Mouse (Mus musculus): ENCODE data around the gene Gtf2e1. TPM values are rescaled to one million over a fixed set of nuclear protein-coding genes. Genes with fewer than 3 reads are reported as not detected.

Gtf2e1 gene
- total and polyA plus RNA-seq, 2 experiments from 2014 or later, result 20.3 to 24.1 TPM

- peak overlapping the region; percentile 77 for H3K27ac ChIP-seq (ENCODE audit: low read depth, low read length)
- DNase-seq (ENCODE audit: low spot score) (no peak), ATAC-seq (ENCODE audit: low FRiP score) (peak; percentile 52)
- H3K36me3 ChIP-seq (ENCODE audit: insufficient read depth, low read length), result peaks cover 3% of the 10 kb centered on the region; the same call in 1 of the 2 replicates
- H3K4me3 ChIP-seq (ENCODE audit: low read depth, low read length), result peak overlapping the region; percentile 58
- under 1% methylated on average over 22 of the region's 22 CpGs for WGBS
- peaks cover 9% of the 10 kb centered on the region; the same call in 1 of the 2 replicates for H3K4me1 ChIP-seq (ENCODE audit: insufficient read depth, low read length)
- H3K4me2 ChIP-seq (ENCODE audit: low read depth, low read length, poor library complexity, severe bottlenecking), result peak overlapping the region; percentile 78
- H3K9me3 ChIP-seq (ENCODE audit: low read length), result no peaks in the 10 kb centered on the region
- no peaks in the 10 kb centered on the region for H3K27me3 ChIP-seq (ENCODE audit: insufficient read depth, low read length)
- peak overlapping the region; percentile 84 for H3K9ac ChIP-seq (replicated peaks; ENCODE audit: low read length, poor library complexity, severe bottlenecking)
- TF ChIP-seq CTCF (IDR thresholded peaks at IDR 0.05), result no peak
These were observed 364 bp downstream of the Gtf2e1 start for GRCm38 (mm10) chr16:37539240-37539610.

DNA sequence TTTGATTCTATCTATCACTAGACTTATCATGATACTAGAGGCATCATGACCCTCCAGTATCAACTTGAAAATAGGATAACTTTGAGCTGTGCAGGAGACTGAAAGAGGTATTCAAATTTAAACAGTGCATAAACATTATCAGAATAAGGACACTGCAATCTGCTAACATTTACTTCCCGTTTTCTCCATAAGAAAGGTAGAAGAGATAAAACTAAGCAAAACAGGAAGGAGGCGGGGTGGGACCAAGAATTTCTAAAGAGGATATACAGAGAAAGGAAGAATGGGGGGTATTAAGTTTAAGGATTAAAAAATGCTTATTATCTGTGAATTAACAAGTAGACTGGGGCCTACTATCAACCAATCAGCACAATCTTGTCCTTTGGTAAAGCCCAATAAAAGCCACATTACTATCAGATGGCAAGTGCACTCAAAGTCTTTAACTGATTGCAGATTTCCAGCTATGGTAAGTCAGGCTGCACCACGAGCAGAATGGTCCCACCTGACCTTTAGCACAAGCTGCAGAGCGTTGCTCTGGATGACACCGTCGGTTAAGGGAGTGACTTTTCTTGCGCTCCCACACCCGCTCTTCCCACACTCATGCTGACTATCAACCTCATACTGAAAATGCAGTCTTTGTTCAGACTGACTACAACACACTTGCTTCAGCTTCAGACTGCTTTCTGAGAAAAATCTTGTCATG, 6.1 kb downstream of the Gtf2e1 start:
- DNase-seq (ENCODE audit: low spot score) (no peak), ATAC-seq (ENCODE audit: low FRiP score) (no peak)
- Histone ChIP-seq H3K36me3 (ENCODE audit: insufficient read depth, low read length) (no peaks in the 10 kb centered on the region), H3K4me3 (ENCODE audit: low read depth, low read length) (no peak overlapping the region), H3K27ac (ENCODE audit: low read depth, low read length) (no peak overlapping the region), H3K4me2 (ENCODE audit: low read depth, low read length, poor library complexity, severe bottlenecking) (no peak overlapping the region), H3K4me1 (ENCODE audit: insufficient read depth, low read length) (peaks cover 6% of the 10 kb centered on the region; the same call in 1 of the 2 replicates), H3K9ac (replicated peaks; ENCODE audit: low read length, poor library complexity, severe bottlenecking) (no peak overlapping the region), H3K9me3 (ENCODE audit: low read length) (no peaks in the 10 kb centered on the region), H3K27me3 (ENCODE audit: insufficient read depth, low read length) (no peaks in the 10 kb centered on the region)
- no peak for TF ChIP-seq CTCF (IDR thresholded peaks at IDR 0.05)
- WGBS, result 90% methylated on average over 8 of the region's 8 CpGs

- Histone ChIP-seq H3K27me3 (ENCODE audit: insufficient read depth, low read length) (no peaks in the 10 kb centered on the region), H3K4me1 (ENCODE audit: insufficient read depth, low read length) (no peaks in the 10 kb centered on the region), H3K9ac (replicated peaks; ENCODE audit: low read length, poor library complexity, severe bottlenecking) (no peak overlapping the region), H3K27ac (ENCODE audit: low read depth, low read length) (no peak overlapping the region), H3K4me3 (ENCODE audit: low read depth, low read length) (no peak overlapping the region), H3K36me3 (ENCODE audit: insufficient read depth, low read length) (no peaks in the 10 kb centered on the region), H3K4me2 (ENCODE audit: low read depth, low read length, poor library complexity, severe bottlenecking) (no peak overlapping the region), H3K9me3 (ENCODE audit: low read length) (no peaks in the 10 kb centered on the region)
- WGBS, result 94% methylated on average over 1 of the region's 1 CpGs
- ATAC-seq (ENCODE audit: low FRiP score), result no peak
- TF ChIP-seq CTCF (IDR thresholded peaks at IDR 0.05), result no peak
- DNase-seq (ENCODE audit: low spot score), result no peak
These were observed 7.5 kb downstream of the Gtf2e1 start for GRCm38 (mm10) chr16:37532046-37532445.

DNA sequence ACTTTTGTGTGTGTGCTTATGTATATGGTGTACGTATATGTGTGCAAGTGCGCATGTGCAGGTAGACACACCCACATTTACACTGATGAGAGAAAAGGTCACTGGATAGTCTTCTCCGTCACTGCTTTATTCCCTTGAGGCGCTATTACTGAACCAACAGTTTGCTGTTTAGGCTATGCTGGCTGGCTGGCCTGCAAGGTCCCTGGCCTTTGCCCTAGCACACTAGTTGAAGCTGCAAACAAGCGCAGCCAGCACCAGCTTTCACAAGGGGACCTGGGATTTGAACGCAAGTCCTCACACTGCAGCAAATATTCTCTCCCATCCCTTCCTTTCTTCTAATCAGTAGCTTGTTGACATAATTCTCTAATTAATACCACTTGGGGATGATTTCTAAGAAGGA, 9.4 kb downstream of the Gtf2e1 start:
- ATAC-seq (ENCODE audit: low FRiP score), result no peak
- H3K27ac ChIP-seq (ENCODE audit: low read depth, low read length), result no peak overlapping the region

DNA sequence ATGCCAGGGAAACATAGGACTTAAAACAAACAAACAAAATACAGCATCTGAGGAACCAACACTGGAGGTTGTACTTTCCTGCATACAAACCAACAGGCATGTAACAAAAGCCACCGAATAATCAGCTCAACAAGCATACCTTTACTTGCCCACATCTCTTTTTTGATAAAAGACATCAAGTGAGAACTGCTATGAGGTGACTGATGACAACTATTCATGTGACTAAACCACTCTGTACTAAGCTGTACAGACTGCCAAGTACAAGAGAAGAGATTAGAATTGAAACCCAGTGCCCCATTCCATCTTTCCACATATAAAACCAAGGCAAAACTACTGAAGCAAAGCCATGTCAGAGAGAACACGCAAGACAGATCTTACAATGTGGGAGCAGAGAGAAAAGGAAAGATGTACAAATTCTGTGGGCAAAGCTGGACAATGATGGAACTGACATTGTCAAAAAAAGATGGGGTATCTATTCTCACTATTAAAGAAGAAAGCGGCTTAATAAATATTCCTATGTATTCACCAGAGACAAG, 12.8 kb downstream of the Gtf2e1 start:
- 88% methylated on average over 3 of the region's 3 CpGs for WGBS
- no peak for TF ChIP-seq CTCF (IDR thresholded peaks at IDR 0.05)
- no peak for ATAC-seq (ENCODE audit: low FRiP score)

More for the DNA sequence above, 9.4 kb downstream of the Gtf2e1 start:
- Histone ChIP-seq H3K36me3 (ENCODE audit: insufficient read depth, low read length) (no peaks in the 10 kb centered on the region), H3K9me3 (ENCODE audit: low read length) (no peaks in the 10 kb centered on the region), H3K4me2 (ENCODE audit: low read depth, low read length, poor library complexity, severe bottlenecking) (no peak overlapping the region), H3K4me3 (ENCODE audit: low read depth, low read length) (no peak overlapping the region), H3K27me3 (ENCODE audit: insufficient read depth, low read length) (no peaks in the 10 kb centered on the region), H3K4me1 (ENCODE audit: insufficient read depth, low read length) (no peaks in the 10 kb centered on the region), H3K9ac (replicated peaks; ENCODE audit: low read length, poor library complexity, severe bottlenecking) (no peak overlapping the region)
- no peak for TF ChIP-seq CTCF (IDR thresholded peaks at IDR 0.05)
- 89% methylated on average over 6 of the region's 6 CpGs for WGBS
- DNase-seq (ENCODE audit: low spot score), result no peak

DNA sequence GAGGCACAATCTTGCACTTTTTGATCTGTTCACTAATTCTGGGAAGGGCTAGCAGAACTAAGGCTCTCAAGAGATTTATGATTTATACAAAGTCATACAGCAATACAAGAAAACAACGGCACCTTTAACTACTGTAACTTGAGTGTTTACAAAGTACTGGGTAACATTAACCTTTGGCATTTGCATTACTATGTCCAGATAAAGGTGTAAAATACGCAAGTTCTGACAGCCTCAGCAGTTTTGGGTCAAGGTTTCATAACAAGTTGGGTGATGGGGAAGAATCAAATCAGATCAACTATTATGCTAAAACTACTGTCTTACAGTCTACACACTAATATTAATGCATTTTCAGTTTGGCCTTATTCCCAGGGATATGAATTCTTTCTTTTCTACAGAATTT, 14.5 kb downstream of the Gtf2e1 start:
- Histone ChIP-seq H3K27me3 (ENCODE audit: insufficient read depth, low read length) (no peaks in the 10 kb centered on the region), H3K9me3 (ENCODE audit: low read length) (no peaks in the 10 kb centered on the region), H3K9ac (replicated peaks; ENCODE audit: low read length, poor library complexity, severe bottlenecking) (no peak overlapping the region), H3K4me2 (ENCODE audit: low read depth, low read length, poor library complexity, severe bottlenecking) (no peak overlapping the region), H3K4me3 (ENCODE audit: low read depth, low read length) (no peak overlapping the region), H3K36me3 (ENCODE audit: insufficient read depth, low read length) (peaks cover 9% of the 10 kb centered on the region), H3K27ac (ENCODE audit: low read depth, low read length) (no peak overlapping the region), H3K4me1 (ENCODE audit: insufficient read depth, low read length) (no peaks in the 10 kb centered on the region)
- WGBS, result 97% methylated on average over 2 of the region's 2 CpGs
- no peak for TF ChIP-seq CTCF (IDR thresholded peaks at IDR 0.05)
- ATAC-seq (ENCODE audit: low FRiP score) (no peak), DNase-seq (ENCODE audit: low spot score) (no peak)

More for the DNA sequence above, 12.8 kb downstream of the Gtf2e1 start:
- Histone ChIP-seq H3K36me3 (ENCODE audit: insufficient read depth, low read length) (no peaks in the 10 kb centered on the region; the same call in 1 of the 2 replicates), H3K4me2 (ENCODE audit: low read depth, low read length, poor library complexity, severe bottlenecking) (no peak overlapping the region), H3K27me3 (ENCODE audit: insufficient read depth, low read length) (no peaks in the 10 kb centered on the region), H3K4me1 (ENCODE audit: insufficient read depth, low read length) (no peaks in the 10 kb centered on the region), H3K27ac (ENCODE audit: low read depth, low read length) (no peak overlapping the region), H3K9ac (replicated peaks; ENCODE audit: low read length, poor library complexity, severe bottlenecking) (no peak overlapping the region), H3K4me3 (ENCODE audit: low read depth, low read length) (no peak overlapping the region), H3K9me3 (ENCODE audit: low read length) (no peaks in the 10 kb centered on the region)
- DNase-seq (ENCODE audit: low spot score), result no peak
